Mouse (Mus musculus) forebrain, embryonic 15.5 days (tissue): ENCODE data around the gene Ptbp1. TPM values are rescaled to one million over a fixed set of nuclear protein-coding genes. Genes with fewer than 3 reads are reported as not detected.
A peak's percentile ranks its signal among the peaks of the same experiment; 100 is the strongest.
"Not testable (repeated sequence)": the region's sequence is repeated elsewhere in the genome, so short reads cannot be mapped to it uniquely, and the experiment has no call there.

Experiments used
- ATAC-seq: fragments of 200-750 bp; cut with Nextera tagmentation; replicated peaks from 2 replicates; pipeline ENCODE4 v1.8.0; 2017; ENCODE audit warnings: mild to moderate bottlenecking, moderate TSS enrichment, moderate library complexity
- H3K27ac ChIP-seq: fragments of 300-500 bp; sonication (generic); replicated peaks from 2 replicates; pipeline ENCODE4 v1.5.1; 2015; ENCODE audit warnings: mild to moderate bottlenecking, inconsistent platforms
- H3K27me3 ChIP-seq: fragments of 300-500 bp; sonication (generic); 2 replicates; pipeline ENCODE4 v1.6.1; 2015; ENCODE audit warnings: inconsistent platforms
- H3K36me3 ChIP-seq: fragments of 300-500 bp; sonication (generic); 2 replicates; pipeline ENCODE4 v1.6.1; 2015; ENCODE audit warnings: mild to moderate bottlenecking, inconsistent platforms
- H3K4me1 ChIP-seq: fragments of 300-500 bp; sonication (generic); 2 replicates; pipeline ENCODE4 v1.6.1; 2015; ENCODE audit warnings: inconsistent platforms
- H3K4me2 ChIP-seq: fragments of 300-500 bp; sonication (generic); replicated peaks from 2 replicates; pipeline ENCODE4 v1.6.1; 2015; ENCODE audit warnings: mild to moderate bottlenecking, inconsistent platforms
- H3K4me3 ChIP-seq: fragments of 300-500 bp; sonication (generic); 2 replicates; pipeline ENCODE4 v1.5.1; 2015; ENCODE audit warnings: mild to moderate bottlenecking, inconsistent platforms
- H3K9ac ChIP-seq: fragments of 300-500 bp; sonication (generic); replicated peaks from 2 replicates; pipeline ENCODE4 v1.6.1; 2015; ENCODE audit warnings: mild to moderate bottlenecking, inconsistent platforms
- H3K9me3 ChIP-seq: fragments of 300-500 bp; sonication (generic); 2 replicates; pipeline ENCODE4 v1.6.1; 2016; ENCODE audit warnings: inconsistent platforms
- WGBS: fragments of 180-500 bp; shearing (Covaris S2); methylation state at CpG from one replicate; pipeline ENCODE4 v1.1.7; 2015; ENCODE audit warnings: mixed read lengths; 5-methylcytosine and 5-hydroxymethylcytosine counted together
- polyA plus RNA-seq: library from polyadenylated mRNA; unstranded; fragments of >200 nt; fragmentation: Nextera tagmentation; extraction: Ambion mirVana; gene quantifications from 2 replicates; pipeline ENCODE4 v1.2.1, GENCODE M21; 2015

Ptbp1 gene
- polyA plus RNA-seq, 1 experiment from 2014 or later: 108 TPM

GRCm38 (mm10) chr10:79877174-79877573 lies 22.9 kb downstream of the Ptbp1 start:
- Histone ChIP-seq H3K9ac (no peak overlapping the region), H3K27ac (no peak overlapping the region)
- no peak for ATAC-seq

GRCm38 (mm10) chr10:79877757-79878156 lies 23.5 kb downstream of the Ptbp1 start:
- Histone ChIP-seq H3K27ac (no peak overlapping the region), H3K4me2 (no peak overlapping the region), H3K4me3 (no peak overlapping the region), H3K9ac (no peak overlapping the region), H3K4me1 (peaks cover 24% of the 10 kb centered on the region), H3K9me3 (no peaks in the 10 kb centered on the region), H3K36me3 (no peaks in the 10 kb centered on the region), H3K27me3 (peaks cover 15% of the 10 kb centered on the region)
- 51% methylated on average over 12 of the region's 12 CpGs for WGBS
- ATAC-seq: no peak

More at GRCm38 (mm10) chr10:79877174-79877573, 22.9 kb downstream of the Ptbp1 start:
- no peak overlapping the region for H3K4me2 ChIP-seq
- WGBS: 62% methylated on average over 1 of the region's 1 CpGs
- H3K4me3 ChIP-seq: no peak overlapping the region
- no peaks in the 10 kb centered on the region for H3K9me3 ChIP-seq
- H3K4me1 ChIP-seq: peaks cover 27% of the 10 kb centered on the region
- peaks cover 9% of the 10 kb centered on the region; the same call in 1 of the 2 replicates for H3K27me3 ChIP-seq
- H3K36me3 ChIP-seq: no peaks in the 10 kb centered on the region

DNA sequence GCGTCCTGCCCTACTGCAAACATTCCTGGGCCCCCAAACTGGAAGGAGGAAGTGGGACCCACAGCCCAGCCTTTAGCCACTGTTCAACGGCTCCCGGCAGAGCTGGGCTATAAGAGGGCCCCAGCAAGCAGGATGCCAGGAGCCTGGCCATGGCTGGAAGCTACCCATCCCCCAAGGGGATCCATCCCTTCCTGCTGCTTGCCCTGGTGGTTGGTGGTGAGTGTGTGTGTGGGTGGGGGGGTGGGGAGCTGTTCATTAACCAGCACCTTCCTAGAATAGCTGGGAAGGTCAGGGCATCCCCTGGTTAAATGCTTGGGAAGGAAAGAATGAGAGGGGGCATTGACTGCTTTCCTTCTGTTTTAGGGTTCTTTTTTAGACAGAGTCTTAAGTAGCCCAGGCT lies 25.3 kb downstream of the Ptbp1 start:
- no peaks in the 10 kb centered on the region for H3K9me3 ChIP-seq
- no peak overlapping the region for H3K27ac ChIP-seq
- H3K27me3 ChIP-seq: peaks cover 17% of the 10 kb centered on the region
- no peak for ATAC-seq
- no peak overlapping the region for H3K4me2 ChIP-seq
- H3K36me3 ChIP-seq: no peaks in the 10 kb centered on the region
- peaks cover 17% of the 10 kb centered on the region for H3K4me1 ChIP-seq
- H3K9ac ChIP-seq: no peak overlapping the region
- no peak overlapping the region for H3K4me3 ChIP-seq
- 41% methylated on average over 3 of the region's 3 CpGs for WGBS

DNA sequence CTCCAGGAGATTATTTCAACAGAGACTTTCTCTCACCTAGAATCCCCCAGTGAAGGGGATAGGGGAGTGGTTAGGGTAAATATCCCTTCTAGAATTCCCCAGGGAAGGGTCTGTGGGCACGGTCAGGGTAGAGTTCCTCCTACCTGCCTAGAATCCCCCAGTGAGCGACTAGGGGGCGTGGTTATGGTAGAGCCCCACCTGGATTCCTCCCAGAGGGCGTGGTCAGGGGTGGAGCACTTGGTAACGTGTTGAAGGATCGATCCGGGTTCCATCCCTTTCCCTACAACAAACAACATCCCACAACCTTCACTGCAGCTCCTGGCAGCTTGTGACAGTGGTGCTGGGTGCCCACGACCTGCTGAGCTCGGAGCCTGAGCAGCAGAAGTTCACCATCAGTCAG lies 26.5 kb downstream of the Ptbp1 start:
- peaks cover 6% of the 10 kb centered on the region for H3K4me1 ChIP-seq
- H3K9ac ChIP-seq: no peak overlapping the region
- H3K4me3 ChIP-seq: no peak overlapping the region
- ATAC-seq: no peak
- H3K36me3 ChIP-seq: no peaks in the 10 kb centered on the region
- peaks cover 17% of the 10 kb centered on the region for H3K27me3 ChIP-seq
- no peaks in the 10 kb centered on the region for H3K9me3 ChIP-seq
- 17% methylated on average over 9 of the region's 9 CpGs for WGBS
- H3K4me2 ChIP-seq: no peak overlapping the region
- no peak overlapping the region for H3K27ac ChIP-seq

DNA sequence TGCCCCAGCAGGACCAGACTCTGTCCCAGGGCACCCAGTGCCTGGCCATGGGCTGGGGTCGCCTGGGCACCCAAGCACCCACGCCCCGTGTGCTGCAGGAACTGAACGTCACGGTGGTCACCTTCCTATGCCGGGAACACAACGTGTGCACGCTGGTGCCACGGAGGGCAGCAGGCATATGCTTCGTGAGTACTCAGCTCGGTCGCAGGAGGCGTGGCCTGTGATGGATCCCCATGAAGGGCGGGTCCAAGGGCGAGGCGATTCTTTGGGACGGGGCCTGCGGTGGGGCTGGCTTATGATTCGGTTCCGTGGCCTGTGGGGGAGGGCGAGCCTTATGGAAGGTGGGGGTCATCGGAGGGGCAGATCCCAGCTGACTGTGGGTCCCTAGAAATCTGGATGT lies 27.8 kb downstream of the Ptbp1 start:
- Histone ChIP-seq H3K9ac (no peak overlapping the region), H3K9me3 (no peaks in the 10 kb centered on the region), H3K27me3 (peaks cover 17% of the 10 kb centered on the region), H3K4me2 (peak overlapping the region; percentile 15; the same call in 1 of the 2 replicates), H3K36me3 (no peaks in the 10 kb centered on the region), H3K4me3 (no peak overlapping the region), H3K27ac (no peak overlapping the region), H3K4me1 (peaks cover 6% of the 10 kb centered on the region)
- ATAC-seq: no peak
- WGBS: 8% methylated on average over 22 of the region's 22 CpGs

GRCm38 (mm10) chr10:79883297-79884084 lies 29.3 kb downstream of the Ptbp1 start:
- no peaks in the 10 kb centered on the region for H3K36me3 ChIP-seq
- ATAC-seq: 0 out of 2 replicates have a peak, but pooled peaks have one; percentile 26
- no peak overlapping the region for H3K27ac ChIP-seq
- H3K4me1 ChIP-seq: peaks cover 6% of the 10 kb centered on the region
- no peak overlapping the region for H3K9ac ChIP-seq
- WGBS: 12% methylated on average over 22 of the region's 22 CpGs
- no peak overlapping the region for H3K4me2 ChIP-seq
- no peak overlapping the region for H3K4me3 ChIP-seq
- H3K9me3 ChIP-seq: no peaks in the 10 kb centered on the region
- peaks cover 17% of the 10 kb centered on the region for H3K27me3 ChIP-seq

DNA sequence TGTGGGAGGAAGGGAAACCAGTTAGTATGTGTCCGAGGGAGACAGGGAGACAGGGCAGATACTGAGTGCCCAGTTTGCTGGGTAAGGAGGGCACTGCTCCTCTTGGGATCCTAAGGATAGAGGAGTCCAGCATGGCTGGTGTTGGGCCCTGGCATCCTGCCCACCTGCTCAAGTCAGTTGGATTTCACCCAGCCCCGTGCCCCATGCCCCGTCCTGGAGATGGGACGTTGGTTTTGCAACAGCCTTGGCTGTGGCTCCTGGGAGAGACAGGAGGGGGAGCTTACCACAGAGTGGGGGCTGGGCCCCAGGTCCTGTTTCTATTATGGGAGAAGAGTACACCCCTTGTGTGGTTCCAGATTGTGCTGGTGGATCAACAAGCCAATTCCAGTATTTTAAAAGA lies 30.2 kb downstream of the Ptbp1 start:
- Histone ChIP-seq H3K27me3 (peaks cover 17% of the 10 kb centered on the region), H3K27ac (no peak overlapping the region), H3K4me1 (peaks cover 6% of the 10 kb centered on the region), H3K9me3 (no peaks in the 10 kb centered on the region), H3K36me3 (no peaks in the 10 kb centered on the region), H3K4me2 (no peak overlapping the region), H3K4me3 (no peak overlapping the region), H3K9ac (no peak overlapping the region)
- no peak for ATAC-seq
- 59% methylated on average over 4 of the region's 4 CpGs for WGBS

DNA sequence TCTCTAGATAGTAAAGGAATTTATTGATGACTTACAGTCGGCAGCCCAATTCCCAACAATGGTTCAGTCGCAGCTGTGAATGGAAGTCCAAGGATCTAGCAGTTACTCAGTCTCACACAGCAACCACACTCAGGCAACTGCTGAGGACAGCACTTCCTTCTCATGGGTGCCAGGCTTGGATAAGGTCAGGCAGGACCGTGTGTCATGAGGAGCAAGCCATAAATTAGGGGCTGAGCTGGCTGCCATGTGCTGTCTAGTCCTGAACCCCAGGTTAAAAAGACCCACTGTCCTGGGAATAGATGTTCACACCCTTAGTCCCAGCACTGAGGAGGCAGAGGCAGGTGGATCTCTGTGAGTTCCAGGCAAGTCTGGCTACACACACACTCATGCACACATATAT lies 30.7 kb downstream of the Ptbp1 start:
- 85% methylated on average over 3 of the region's 3 CpGs for WGBS
- H3K9me3 ChIP-seq, H3K4me2 ChIP-seq, H3K36me3 ChIP-seq, ATAC-seq, H3K27ac ChIP-seq, H3K9ac ChIP-seq, H3K4me1 ChIP-seq, H3K4me3 ChIP-seq: not testable (repeated sequence)
- H3K27me3 ChIP-seq: peaks cover 17% of the 10 kb centered on the region

DNA sequence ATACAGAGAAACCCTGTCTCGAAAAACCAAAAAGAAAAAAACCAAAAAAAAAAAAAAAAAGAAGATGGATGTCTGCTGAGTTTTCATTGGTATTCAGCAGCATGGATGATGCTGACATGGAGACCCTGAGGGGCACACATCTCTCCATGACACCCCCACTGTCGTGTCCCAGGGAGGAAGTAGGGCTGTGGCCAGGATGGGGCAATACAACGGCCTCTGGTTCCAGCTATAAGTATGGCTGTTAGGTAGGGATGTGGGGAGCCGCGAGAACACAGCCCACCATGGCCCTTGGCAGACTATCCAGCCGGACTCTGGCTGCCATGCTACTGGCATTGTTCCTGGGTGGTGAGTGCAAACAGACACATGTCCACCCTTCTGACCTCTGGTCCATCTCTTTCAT lies 31.8 kb downstream of the Ptbp1 start, which contains the start of gene Elane:
Gene Elane, plus strand, starts transcription at position 194 of the 400 bp plus-strand sequence.
- Histone ChIP-seq H3K9ac (no peak within 1 kb of the TSS), H3K9me3 (no peaks in the 10 kb centered on the region), H3K4me1 (peaks cover 6% of the 10 kb centered on the region), H3K27ac (no peak within 1 kb of the TSS), H3K36me3 (no peaks in the 10 kb centered on the region), H3K4me2 (no peak within 1 kb of the TSS), H3K4me3 (no peak within 1 kb of the TSS), H3K27me3 (peaks cover 12% of the 10 kb centered on the region)
- WGBS: 81% methylated on average over 6 of the region's 6 CpGs
- ATAC-seq: no peak

DNA sequence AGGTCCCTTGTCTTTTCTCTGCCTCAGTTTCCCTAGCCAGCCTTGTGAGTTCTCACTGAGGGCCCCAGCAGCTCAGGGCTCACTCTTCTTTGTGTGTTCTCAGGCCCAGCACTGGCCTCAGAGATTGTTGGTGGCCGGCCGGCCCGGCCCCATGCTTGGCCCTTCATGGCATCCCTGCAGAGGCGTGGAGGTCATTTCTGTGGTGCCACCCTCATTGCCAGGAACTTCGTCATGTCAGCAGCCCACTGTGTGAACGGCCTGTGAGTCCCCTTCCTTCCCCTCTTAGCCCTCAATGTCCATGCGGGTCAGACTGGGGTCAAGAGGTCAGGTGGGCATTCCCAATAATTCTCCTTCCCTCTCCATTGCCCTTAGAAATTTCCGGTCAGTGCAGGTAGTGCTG lies 32.4 kb downstream of the Ptbp1 start:
- ATAC-seq: no peak
- WGBS: 88% methylated on average over 8 of the region's 8 CpGs
- Histone ChIP-seq H3K4me1 (peaks cover 6% of the 10 kb centered on the region), H3K36me3 (no peaks in the 10 kb centered on the region), H3K9me3 (no peaks in the 10 kb centered on the region), H3K4me2 (no peak overlapping the region), H3K27me3 (peaks cover 9% of the 10 kb centered on the region), H3K9ac (no peak overlapping the region), H3K27ac (no peak overlapping the region), H3K4me3 (no peak overlapping the region)

DNA sequence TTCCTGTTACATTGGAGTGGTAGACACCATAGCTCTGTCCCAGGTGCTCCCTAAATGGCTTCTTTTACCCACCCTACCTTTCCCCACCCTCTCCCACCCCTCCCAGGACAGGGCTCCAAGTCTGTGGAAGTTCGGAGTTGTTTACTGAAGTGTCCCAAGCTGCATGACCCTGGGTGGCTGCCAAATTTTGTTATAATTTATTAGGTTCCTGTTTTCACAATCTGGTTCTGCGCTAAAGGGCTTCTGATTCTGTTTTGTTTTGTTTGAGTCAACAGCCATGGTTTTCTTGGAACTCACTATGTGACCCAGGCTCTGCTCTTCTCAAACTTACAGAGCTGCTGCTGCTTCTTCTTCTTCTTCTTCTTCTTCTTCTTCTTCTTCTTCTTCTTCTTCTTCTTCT lies 35.2 kb downstream of the Ptbp1 start:
- Histone ChIP-seq H3K36me3 (no peaks in the 10 kb centered on the region), H3K27ac (no peak overlapping the region), H3K27me3 (no peaks in the 10 kb centered on the region), H3K4me1 (no peaks in the 10 kb centered on the region), H3K4me2 (no peak overlapping the region), H3K9me3 (no peaks in the 10 kb centered on the region), H3K4me3 (no peak overlapping the region), H3K9ac (no peak overlapping the region)
- WGBS: 89% methylated on average over 2 of the region's 2 CpGs
- no peak for ATAC-seq

GRCm38 (mm10) chr10:79890670-79891069 lies 36.4 kb downstream of the Ptbp1 start, which contains the start of gene Cfd:
Gene Cfd (plus strand): TSS chr10:79890853.
- Histone ChIP-seq H3K27ac (no peak within 1 kb of the TSS), H3K27me3 (no peaks in the 10 kb centered on the region), H3K9me3 (no peaks in the 10 kb centered on the region), H3K4me3 (no peak within 1 kb of the TSS), H3K9ac (no peak within 1 kb of the TSS), H3K4me2 (no peak within 1 kb of the TSS), H3K4me1 (no peaks in the 10 kb centered on the region), H3K36me3 (peaks cover 5% of the 10 kb centered on the region; the same call in 1 of the 2 replicates)
- no peak for ATAC-seq
- WGBS: 42% methylated on average over 5 of the region's 5 CpGs
